Mouse (Mus musculus) ovary, postnatal 14 days (tissue): ENCODE measurements around the gene Asb2.

Source experiments
- DNase-seq: peaks from one replicate; pipeline ENCODE4 v3.0.0; 2022; ENCODE audit warnings: low spot score

Asb2 gene

DNA sequence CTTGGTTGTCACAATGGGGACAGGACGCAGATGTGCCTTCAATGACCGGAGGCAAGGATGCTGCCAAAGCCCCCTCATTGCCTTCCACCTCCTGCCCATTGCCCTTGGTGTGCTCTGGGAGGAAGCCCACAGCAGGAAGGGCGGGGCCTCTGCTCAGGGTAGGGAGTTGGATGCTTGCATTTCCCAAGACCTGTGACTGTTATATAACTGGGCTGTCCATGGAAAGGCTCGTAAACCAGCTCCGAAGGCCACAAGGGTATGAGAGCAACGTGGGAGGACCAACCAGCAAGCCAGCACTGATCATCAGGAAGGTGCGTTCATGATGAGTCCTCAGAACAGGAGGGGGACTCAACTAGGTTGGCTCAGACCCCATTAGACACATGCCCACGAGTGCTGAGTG, 5.0 kb upstream of the Asb2 start:
- DNase-seq, result no peak

DNA sequence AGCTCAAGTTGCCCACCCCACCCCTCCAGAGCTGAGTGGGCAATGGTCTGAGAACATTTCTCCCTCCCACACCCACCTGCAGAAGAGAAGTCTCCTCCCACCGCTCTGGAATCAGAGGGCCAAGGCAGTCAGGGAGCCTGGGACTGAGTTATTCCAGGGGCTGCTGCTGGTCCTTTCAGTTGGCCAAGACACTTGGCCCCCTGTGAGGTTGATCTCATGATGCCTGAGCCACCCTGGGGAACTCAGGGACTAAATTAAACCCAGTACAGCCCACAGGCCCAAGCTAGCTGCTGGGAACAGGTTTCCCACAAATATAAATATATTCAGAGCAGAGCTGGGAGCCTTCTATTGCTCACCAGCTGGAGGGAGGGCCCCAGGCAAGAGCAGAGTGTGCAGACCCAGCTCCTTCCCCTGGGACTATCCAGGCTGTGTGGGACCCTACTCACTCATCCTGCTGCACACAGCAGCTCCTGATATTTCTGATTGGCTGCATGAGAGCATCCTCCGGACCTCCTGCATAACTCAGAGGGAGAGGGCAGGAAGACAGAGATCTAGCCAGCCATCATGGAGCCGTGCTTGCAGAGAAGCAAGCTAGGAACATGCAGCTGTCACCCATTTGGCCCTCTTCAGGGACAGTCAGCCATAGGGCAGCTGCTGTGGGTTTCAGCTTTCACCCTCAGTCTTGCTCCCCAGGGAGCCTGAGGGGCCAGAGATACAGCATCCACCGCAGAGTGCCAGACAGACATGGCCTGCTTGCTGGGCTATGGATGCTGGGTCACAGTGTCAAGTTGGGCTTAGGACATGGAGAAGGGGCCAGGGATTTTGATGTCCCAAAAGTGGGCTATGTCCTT, 3.4 kb upstream of the Asb2 start:
- DNase-seq, result no peak

DNA sequence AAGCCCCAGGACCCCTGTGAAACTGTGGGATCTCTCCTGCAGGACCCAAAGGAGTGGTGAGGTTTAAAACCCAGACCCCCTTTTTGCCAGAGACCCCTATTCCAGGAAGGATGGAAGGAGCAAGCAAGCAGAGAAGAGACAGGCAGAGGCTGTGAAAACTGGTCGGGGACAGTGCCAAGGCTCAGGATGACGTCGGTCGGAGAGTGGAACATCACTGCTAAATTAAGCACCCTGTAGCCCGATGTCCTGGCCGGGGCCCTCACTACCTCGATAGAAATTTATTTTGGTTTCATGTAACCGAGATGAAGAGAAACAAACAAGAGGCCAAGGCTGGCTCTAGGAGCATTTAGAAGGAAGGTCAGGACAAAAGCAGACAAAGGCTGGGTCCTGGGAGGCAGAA, 2.4 kb upstream of the Asb2 start:
- no peak for DNase-seq

DNA sequence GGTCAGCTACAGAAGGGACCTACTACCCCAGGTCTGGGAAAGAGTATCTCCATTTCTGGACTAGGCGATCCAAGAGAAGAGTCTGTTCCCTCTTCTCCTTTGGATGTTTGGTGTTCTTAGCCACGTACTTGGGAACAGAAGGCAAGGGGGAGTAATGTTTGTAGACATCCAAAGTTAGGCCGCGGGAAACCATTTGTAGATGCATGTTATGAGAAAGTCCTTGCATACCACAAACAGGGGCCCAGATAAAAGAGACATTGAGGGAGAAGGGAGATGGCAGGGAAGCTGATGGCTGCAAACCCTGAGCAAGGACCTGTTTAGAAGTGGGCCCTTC, 581 bp upstream of the Asb2 start:
- DNase-seq, result no peak

DNA sequence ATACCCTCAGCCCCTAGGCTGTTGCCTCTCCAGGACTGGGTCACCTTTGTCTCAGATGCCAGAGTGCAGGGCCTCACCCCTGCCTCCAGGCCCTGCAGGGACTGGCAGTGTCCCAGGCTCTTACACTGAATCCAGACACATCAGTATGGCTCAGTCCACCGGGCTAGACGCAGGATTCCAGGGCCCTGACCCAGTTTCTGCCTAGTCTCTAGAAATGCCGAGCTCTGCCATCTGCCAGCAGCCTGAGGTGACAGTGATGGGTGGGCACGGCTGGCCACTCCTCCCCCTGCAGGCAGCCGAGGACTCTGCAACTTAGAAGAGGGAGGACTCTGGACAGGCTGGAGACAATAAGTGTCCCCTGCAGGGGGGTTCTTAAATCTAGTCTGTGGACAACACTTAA, 2.3 kb downstream of the Asb2 start:
- no peak for DNase-seq

DNA sequence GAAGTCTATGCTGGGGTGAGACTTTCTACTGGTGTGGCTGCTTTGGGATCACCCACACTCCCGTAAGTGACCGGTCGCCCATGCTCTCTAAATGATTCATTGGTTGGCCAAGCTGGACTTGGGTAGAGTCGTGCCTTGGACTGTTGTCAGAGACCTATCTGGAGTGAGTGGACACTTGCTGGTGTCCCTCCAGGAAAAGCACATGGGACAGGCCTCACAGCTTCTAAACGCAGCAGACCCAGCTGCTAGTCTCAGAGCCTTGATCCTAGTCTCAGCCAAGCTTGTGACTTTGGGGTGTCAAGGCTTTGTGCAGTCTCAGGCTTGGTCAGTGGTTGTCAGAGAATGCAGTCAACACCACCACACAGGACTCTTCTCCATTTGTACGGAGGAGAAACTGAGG, 3.1 kb downstream of the Asb2 start:
- no peak for DNase-seq

DNA sequence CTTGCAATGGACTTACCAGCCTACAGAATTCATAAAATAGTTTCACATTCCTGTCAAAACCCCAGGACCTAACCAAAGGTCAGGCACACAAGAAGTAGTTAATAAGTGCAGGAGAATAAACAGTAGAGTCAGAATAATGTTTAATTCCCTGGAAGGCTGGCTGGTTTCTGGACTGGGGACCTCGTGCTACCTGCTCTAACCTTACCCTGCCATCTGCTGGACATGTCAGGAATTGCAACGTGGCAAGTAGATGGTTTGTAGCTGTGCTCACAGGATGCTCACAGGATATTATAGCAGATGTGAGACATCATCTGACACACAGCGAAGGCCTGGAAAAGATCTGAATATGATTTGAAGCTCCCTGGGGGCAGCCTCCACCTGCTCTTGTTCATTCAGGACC, 7.3 kb downstream of the Asb2 start:
- peak; percentile 77 for DNase-seq

DNA sequence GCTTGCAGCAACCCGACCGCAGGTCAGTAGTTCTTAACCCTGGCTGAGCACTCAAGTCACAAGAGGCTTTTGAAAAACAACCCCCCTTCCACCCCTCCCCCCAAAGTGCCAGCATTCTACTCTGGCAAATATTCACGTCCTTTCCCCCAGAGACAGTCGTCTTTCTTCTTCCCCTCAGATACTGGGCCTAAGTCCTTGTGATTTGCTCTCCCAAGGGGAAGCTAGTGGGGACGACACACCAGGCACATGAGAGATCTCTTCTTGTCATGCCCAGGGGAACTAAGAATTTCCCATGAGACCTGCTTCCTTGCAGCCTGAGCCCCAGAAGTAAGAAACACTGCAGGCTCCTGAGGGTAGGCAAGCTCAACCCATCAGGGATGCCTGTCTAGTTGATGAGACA, 8.4 kb downstream of the Asb2 start:
- no peak for DNase-seq

DNA sequence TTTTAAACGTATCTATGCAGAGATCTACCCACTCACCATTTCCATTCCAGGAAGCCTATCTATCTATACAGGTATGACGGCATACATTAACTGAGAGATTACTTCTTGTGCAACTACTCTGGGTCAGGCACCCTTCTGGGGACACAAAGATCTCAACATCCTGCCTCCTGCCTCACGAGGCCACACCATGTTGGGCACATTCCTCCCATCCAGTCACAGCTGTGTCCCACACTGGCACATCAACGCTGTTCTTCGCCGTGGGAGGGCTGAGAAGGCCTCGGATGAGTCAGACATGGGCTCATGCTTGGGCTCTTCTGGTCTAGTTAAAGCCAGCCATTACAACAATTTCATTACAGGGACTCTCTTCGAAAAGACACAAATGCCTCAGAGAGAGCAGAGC, 8.9 kb downstream of the Asb2 start:
- DNase-seq, result no peak

DNA sequence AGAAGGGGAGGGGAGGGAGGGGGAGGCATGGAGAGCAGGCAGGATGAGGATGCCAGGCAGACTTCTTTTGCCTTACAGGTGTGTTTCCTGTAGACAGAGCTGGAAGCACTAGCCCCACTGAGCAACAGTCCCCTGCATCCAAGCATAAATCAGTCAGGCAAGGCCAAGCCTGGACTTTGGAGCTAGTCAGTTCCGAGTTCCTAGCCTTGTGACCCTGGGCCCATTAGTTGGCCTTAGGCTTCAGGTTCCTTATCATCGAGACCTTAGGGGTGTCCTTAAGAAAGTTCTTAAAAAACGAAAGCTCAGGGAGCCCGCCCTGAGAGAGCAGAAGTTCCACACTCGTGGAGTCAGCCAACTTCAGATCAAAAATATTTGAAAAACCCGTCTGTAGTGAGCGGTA, 10.9 kb downstream of the Asb2 start:
- no peak for DNase-seq

DNA sequence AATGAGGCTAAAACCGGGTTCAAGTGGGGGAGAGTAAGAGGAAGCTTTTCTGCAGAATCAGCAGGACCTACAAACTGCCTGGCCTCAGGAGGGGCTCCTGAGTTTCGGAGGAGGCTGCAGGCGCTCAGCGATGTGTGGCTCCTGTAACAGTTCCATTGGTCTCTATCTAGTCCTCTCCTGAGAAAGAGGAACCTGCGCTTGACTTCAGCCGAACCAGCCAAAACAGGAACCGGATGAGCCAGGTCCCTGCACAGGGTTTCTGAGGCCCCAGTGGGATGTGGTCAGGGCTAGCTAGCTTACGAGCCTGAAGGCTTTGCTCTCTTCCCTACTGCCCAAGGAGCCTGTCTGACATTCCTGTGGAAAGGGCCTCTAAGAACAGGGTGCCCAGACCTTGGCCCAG, 12.3 kb downstream of the Asb2 start:
- no peak for DNase-seq

DNA sequence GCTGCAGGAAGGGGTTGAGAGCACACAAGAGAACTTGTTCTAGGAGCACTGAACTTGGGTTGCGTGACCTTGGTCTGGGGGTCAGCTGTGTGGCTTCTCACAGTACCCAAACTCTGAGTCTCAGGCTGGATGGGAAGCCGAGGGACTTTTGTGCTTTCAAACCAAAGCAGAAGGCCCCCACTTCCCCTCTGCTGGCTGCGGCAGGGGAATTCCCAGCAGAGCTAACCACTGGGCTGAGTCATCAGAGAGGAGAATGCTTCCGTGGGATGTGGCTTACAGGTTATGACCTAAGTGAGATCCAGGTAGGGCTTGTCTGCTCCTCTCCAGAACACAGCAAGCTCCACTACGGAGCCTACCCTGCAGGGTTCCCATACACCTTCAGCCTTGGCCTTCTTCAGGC, 14.6 kb downstream of the Asb2 start:
- no peak for DNase-seq

DNA sequence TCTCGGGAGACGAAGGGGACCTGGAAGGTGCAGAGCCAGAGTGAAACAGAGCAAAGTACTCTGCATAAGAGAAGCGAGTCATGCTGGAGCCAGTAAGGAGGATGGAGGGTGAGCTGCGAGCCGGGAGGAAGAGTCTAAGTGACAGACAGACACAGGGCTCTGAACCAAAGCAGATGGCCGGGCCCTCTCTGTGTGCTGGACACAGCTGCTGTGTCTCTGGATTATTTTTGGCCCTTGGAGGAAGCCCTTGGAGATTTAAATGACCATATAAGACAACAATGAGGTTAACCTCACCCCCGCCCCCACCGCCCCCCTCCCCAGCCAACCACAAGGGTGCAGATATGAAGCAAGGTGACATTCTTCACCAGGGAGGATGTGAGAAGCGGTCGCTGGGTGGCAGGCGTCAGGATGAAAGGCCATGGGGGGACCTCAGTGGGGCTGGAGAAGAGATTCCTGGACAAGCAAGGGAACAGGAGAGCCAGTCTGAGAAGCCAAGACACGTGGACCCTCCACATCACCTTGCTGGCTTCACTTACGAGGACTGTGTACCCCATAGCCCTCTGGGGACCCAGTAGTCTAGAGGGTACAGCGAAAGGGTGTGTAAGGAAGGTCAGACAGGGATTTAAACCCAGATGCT, 17.5 kb downstream of the Asb2 start:
- DNase-seq, result no peak

DNA sequence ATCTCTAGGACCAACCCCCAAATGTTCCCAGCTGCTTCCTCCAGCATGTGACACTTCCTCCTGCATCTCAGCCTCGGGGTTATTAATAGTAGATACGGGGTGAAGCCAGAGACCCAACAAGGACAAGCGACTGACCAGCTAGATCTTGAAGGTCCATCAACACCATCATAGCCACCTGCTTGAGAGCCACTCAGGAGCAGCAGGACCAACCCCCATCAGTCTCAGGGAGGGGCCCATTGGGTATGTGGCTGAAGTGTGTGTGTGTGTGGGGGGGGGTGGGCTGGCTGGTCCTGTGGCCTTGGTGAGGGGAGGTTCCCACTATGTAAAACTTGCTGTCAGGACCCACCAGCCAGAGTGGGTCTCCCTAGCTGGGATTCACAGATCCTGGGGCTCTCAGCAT, 19.0 kb downstream of the Asb2 start:
- no peak for DNase-seq

DNA sequence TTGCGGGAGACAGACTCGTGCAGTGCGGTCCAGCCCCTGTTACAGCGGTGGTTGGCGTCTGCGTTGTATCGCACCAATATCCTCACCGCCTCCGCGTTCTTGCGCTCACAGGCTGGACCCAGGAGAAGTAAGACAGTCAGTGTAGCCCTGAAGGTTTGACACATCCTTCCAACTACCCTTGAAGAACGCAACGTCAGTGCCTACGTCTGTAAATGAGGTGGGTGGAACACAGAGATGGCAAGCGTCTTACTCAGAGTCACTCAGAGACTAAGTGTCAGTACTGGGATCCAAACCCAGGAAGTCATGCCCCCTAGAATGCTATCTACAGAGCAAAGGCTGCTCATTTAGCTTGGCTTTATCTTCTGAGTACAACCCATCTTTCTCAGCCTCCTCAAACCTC, 22.4 kb downstream of the Asb2 start:
- no peak for DNase-seq

DNA sequence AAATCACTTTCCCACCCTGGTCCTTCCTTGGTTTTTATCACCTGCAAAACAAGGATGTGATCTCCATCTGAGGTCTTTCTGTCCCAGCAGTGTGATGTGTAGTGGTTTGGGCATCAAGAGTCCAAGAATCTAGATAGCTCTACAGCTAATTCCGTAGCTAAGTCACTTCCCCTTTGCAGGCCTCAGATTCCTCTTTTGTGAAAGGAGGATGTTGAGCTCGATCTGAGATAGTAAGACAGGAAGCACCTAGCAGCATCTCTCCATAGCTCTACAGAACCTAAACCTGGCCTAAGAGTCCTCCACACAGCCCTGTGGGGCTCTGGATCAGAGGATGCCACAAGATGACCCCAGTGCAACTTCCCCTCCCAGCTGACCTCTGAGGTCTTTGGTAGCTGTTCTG, 22.9 kb downstream of the Asb2 start:
- DNase-seq, result no peak

DNA sequence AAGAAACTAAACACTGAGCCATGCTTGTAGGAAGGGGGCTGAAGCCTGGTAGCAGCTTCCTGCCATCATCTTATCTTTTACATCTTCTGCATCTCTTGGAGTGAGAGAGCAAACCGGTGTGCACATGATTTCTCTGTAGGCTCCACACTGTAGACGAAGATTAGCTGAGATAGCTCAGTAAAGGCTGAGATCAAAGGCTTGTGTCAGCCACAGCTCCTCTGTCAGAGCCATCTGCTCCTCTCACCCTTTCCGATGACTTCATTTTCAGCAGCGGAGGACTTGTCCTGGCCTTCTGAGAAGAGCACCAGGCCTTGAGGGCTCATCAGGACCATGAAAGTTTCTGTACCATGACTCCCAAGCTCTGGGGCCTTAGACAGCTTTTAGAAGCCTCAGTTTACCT, 24.3 kb downstream of the Asb2 start:
- no peak for DNase-seq

DNA sequence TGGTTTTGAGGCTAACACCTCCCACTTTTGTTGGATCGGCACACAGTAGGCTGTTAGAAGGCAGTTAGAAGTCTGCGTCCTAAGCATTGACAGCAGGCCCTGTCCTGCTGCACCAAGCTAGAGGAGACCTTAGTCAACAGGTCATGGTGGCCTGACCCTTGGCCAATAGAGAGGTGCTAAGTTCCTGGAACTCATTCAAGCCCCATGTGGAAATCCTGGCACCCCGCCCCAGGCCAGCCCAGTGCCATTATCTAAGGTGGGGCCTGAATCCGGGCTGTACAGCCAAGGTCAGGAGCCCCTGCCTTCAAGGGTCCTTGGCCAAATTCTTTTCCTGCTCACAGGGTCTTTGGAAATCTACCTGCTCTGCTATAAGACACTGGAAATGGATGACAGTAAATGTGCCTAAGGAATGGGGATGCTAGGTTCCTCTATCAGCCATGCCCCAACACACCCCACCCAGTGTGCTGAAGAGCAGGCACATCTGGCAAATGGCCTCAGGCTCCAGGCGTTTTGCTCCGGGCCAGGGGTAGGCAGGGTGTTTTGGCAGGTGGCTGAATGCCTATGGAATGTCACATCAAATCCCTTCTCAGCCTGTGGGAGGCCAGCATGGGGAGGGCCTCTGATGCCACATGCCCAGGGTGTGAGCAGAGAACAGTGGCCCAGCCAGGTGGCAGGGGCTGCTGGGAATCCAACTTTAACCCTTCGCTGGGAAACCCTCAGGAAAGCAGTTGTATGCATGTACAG, 27.2 kb downstream of the Asb2 start:
- no peak for DNase-seq

DNA sequence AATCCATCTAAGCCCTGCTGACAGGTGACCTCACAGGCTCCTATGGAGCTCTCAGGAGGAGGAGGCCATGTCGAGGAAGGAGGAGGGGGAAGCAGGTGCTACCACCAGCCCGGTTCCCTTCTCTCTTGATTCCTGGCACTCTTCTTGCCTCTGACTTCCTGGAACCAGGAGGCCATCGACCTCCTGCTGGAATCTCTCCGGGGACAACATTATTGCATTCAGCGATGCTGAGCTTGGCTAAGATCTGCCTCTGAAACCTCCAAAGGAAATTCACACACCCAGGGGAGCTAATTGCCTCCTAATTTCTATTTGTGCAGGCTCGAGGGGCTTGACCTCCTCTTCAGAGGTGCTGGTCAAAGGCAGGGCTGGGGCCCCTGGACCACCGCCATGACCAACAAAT, 28.7 kb downstream of the Asb2 start:
- DNase-seq, result no peak

DNA sequence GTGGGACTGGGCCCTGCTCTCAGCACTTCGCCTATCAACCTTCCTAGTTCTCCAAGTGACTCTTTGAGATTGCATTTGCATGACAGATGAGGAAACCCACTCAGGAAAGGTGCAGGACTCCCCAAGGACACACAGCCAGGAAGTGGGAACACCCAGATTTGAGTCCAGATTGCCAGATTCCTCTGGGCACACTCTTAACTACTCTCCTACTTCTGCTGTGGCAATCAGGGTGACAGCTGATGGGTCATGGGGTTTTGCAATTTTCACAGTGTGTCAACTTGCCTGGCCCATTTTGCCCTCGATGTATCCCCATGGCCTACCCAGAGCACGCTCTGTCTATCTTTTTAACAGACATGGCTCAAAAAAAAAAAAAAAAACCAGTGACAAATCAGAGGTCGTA, 29.2 kb downstream of the Asb2 start:
- DNase-seq, result no peak

DNA sequence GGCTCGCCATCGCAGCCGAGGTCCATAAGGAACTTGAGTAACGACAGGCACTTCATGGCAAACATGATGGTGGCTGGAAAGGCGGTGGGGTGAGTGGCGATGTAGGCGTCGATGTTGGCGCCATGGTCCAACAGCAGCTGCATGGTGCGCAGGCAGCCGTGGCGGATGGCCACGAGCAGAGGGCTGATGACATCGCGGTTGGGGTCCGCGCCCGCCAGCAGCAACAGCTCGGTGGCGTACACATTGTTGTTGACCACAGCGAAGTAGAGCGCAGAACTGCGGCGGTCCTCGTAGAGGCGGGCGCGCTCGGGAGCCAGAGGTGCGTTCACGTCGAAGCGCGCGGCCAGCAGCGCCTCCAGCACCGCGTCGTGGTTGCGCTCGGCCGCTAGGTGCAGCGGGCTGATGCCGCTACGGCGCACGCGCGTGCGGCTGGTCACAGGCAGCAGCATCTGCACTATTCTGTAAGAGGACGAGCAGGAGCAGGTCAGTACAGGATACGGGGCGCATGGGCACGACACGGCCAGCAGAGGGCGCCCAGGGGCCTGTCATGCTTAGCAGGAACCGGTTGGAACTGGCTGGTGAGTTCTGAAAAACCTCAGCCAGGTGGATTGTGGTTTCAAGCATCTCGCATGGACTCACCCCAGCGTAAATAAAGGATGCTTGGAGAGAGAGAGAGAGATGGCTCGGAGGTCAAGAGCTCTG, 30.5 kb downstream of the Asb2 start:
- peak; percentile 80 for DNase-seq

DNA sequence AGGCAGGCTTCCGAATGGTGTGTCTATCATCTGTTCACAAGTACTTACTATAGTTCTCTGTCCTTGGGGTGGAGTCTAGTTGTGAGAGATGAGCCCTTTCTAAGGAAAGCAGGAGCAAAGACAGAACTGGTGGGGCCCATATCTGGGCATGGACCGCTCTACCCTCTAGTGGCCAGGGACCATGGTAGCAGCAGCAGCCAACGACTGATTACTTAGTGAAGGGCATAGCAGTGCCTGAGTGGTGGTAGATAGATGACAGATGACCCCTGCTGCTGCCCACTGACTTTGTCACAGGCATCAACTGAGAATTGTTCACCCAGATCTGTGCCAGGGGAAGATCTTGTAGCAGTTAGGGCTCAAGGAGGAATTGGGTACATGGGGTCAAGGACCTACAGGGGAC, 33.0 kb downstream of the Asb2 start:
- no peak for DNase-seq
